ENCODE assay signal across 9 mouse cellular contexts in the genomic region with DNA sequence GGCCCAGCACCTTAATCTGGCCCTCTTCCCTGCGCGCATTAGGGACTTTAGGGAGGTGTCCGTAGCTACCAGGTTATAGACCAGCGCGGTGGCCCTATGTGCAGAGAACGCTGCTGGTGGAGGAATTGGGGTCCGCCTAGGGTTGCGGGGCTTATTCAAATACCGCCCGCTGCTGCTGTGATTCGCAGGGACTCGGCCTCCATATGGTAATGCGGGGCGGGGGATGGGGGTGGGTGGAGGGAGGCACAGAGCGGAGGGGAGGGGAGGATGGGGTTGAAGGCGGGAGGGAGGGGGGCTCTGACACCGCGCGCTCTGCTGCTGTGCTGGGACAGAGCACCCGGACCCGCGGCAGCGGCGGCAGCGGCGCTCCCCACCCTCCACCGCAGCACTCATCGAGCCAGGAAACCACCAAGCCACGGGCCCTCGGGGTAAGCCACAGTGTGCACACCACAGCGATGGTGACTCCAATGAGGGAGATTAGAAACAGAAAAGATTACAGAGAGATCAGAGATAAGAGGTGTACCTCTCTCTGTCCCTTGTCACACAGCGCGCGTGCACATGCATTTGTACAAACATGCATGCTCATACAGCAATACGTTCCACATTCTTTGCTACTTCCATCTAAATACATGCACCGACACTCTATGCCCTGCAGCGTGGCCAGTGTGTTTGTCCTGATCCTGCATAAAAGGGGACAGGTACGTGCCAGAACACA.
DNase-seq lines count a peak whose midpoint lies in the region; ATAC-seq and TF ChIP-seq lines count a peak whose summit lies in the region.
"Had no signal": no experiment of that assay in that cellular context is flagged by ENCODE, and none has a peak within 500 bp of the region (broad histone marks: within the 10 kb centered on the region; RNA-seq: fewer than 3 reads in every experiment).

No protein-coding gene starts in this region.

- no peaks in the 10 kb centered on the region for H3K9me3 ChIP-seq in hindbrain, embryonic 15.5 days
- no peaks in the 10 kb centered on the region for H3K9me3 ChIP-seq in midbrain, embryonic 15.5 days

- peak in 1 of 2 experiments; percentile 60 for DNase-seq in left cerebral cortex, adult 2 months (ENCODE audit: extremely low spot score in 1 of 2, low spot score in 2 of 2)
- no peak for DNase-seq in left cerebral cortex, postnatal 14 days (ENCODE audit: low spot score in 2 of 2)
- DNase-seq in cerebellum, postnatal 14 days: peak; percentile 80
- DNase-seq in adrenal gland, postnatal 10 days: no peak
- DNase-seq in thymus, postnatal 25 days: no peak
- DNase-seq in lung, postnatal 4 days: no peak
- DNase-seq: lung, embryonic 14.5 days had no signal

- intact Hi-C loops in left cerebral cortex, adult 2 months (cut with DNase I): loop anchor here (5.0 to 10.0 kb wide), 6 partner anchors 330 to 885 kb away; a partner anchor contains a TSS
- intact Hi-C loops in left cerebral cortex, postnatal 14 days (cut with DNase I): loop anchor here (5.0 kb wide), 1 partner anchor 330 kb away; no protein-coding TSS in a partner anchor

- H3K27ac ChIP-seq in left cerebral cortex, adult 2 months: peak overlapping the region; percentile 99
- H3K27ac ChIP-seq in hindbrain, embryonic 15.5 days (replicated peaks): peak overlapping the region; percentile 100
- H3K27ac ChIP-seq in midbrain, embryonic 15.5 days: peak overlapping the region; percentile 98

- WGBS in hindbrain, embryonic 15.5 days: 1% methylated on average over 36 of the region's 38 CpGs
- under 1% methylated on average over 38 of the region's 38 CpGs for WGBS in midbrain, embryonic 15.5 days

- peak; percentile 70 for ATAC-seq in hindbrain, embryonic 15.5 days (ENCODE audit: low FRiP score, low read depth)
- peak; percentile 61 for ATAC-seq in midbrain, embryonic 15.5 days (replicated peaks)

- TF ChIP-seq CTCF in left cerebral cortex, adult 2 months (IDR thresholded peaks at IDR 0.05): no peak

- H3K27me3 ChIP-seq in hindbrain, embryonic 15.5 days: no peaks in the 10 kb centered on the region
- no peaks in the 10 kb centered on the region for H3K27me3 ChIP-seq in midbrain, embryonic 15.5 days (replicated peaks)

- H3K9ac ChIP-seq in hindbrain, embryonic 15.5 days: peak overlapping the region; percentile 84
- peak overlapping the region; percentile 74 for H3K9ac ChIP-seq in midbrain, embryonic 15.5 days
- H3K9ac ChIP-seq: lung, embryonic 14.5 days had no signal

- H3K4me2 ChIP-seq in hindbrain, embryonic 15.5 days: peak overlapping the region; percentile 78
- peak overlapping the region; percentile 62 for H3K4me2 ChIP-seq in midbrain, embryonic 15.5 days
- H3K4me2 ChIP-seq: lung, embryonic 14.5 days had no signal

- H3K4me3 ChIP-seq in left cerebral cortex, adult 2 months: peak overlapping the region; percentile 83
- H3K4me3 ChIP-seq in hindbrain, embryonic 15.5 days: peak overlapping the region; percentile 77
- peak overlapping the region; percentile 50 for H3K4me3 ChIP-seq in midbrain, embryonic 15.5 days

- no peaks in the 10 kb centered on the region for H3K4me1 ChIP-seq in hindbrain, embryonic 15.5 days (replicated peaks)
- H3K4me1 ChIP-seq in midbrain, embryonic 15.5 days: no peaks in the 10 kb centered on the region

- no peaks in the 10 kb centered on the region for H3K36me3 ChIP-seq in hindbrain, embryonic 15.5 days
- H3K36me3 ChIP-seq in midbrain, embryonic 15.5 days (replicated peaks): no peaks in the 10 kb centered on the region

Comparison
In these comparisons a context has a peak if more than half of its experiments do, and no peak if none do; other contexts are left out.
1. DNase-seq: peak in cerebellum, postnatal 14 days (2 of 2); none in left cerebral cortex, postnatal 14 days (0 of 2), adrenal gland, postnatal 10 days (single experiment), thymus, postnatal 25 days (single experiment) and lung, postnatal 4 days (0 of 2).
2. Peak in every context shown above with its lines, with median percentiles within 50 percentile points of each other: H3K27ac ChIP-seq and H3K4me3 ChIP-seq.